Mouse (Mus musculus): Measurements from ENCODE around the gene Hist1h2af. TPM values are rescaled to one million over a fixed set of nuclear protein-coding genes. Genes with fewer than 3 reads are reported as not detected.
A peak's percentile ranks its signal among the peaks of the same experiment; 100 is the strongest.
"Not testable (repeated sequence)": the region's sequence is repeated elsewhere in the genome, so short reads cannot be mapped to it uniquely, and the experiment has no call there.

Gene Hist1h2af
- total RNA-seq, 2 experiments from 2014 or later: 3.0 TPM; not detected in 1

DNA sequence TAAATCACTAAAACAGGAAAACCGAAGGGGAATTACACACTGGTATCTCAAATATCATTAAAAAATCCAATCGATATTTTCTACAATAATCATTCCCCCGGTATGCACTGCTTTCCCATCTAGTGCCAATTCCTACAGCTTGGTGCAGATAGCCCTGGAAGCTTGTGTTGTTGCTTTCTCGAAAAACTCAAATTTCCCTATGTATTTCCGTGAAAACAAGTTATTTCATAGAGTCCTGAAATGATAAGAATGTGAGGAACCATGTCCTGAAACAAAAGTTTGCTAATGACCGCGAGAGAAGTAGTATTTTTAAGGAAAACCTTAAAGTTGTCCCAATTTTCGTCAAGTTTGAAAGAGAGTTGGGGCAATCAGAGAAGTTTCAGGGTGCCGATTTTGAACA, 20.7 kb downstream of the Hist1h2af start:
- no peak for DNase-seq (ENCODE audit: low spot score in 2 of 2)

- DNase-seq (ENCODE audit: low spot score in 2 of 2): peak; percentile 73 to 90
Measured at GRCm38 (mm10) chr13:23554925-23555838, 21.5 kb downstream of the Hist1h2af start.

DNA sequence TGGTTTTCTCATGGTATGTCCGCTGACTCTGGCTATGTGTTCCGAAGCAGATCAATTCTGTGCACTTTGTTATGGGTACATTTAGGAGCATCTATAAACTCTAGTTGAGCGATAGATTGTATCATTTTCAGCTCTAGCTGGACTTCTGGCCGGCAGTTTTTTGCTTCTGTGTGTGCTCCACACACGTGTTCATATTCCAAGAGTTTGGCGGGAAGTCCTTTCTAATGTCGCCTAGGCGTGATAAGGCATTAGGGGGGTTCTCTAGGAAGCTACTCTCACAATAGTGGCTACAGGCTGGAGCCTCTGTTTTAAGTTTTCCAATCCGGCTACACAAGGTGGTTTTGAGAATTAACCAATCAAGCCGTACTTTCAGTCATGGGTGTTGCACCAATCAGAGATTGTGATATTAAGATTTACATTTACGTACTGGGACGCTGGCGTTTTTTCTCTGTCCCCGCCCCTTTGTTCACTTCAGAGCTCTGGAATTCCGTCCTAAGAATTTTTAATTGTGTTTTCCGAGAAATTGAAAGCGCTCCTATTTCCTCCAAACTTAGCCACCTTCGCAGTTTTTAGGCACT, 22.2 kb downstream of the Hist1h2af start:
- DNase-seq (ENCODE audit: low spot score in 2 of 2): peak; percentile 73 to 90

DNA sequence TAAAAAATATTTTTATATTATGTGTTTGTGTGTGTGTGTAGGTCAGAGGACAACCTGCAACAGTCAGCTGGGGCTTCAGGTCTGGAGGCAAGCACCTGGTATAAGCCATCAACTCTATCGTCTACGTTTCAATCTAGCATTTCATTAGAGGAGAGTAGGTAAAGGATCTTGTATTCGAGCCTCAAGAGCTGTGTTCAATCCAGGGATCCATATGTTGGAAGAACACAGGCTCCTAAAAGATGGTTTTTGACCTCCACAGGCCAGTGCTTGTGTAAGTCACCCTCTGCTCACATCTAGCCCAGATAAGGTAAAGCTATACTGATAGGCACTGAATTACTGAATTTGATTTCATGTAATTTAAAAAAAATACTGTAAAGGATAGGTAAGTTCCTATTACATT, 23.2 kb downstream of the Hist1h2af start:
- no peak for DNase-seq (ENCODE audit: low spot score in 2 of 2)

- not testable (repeated sequence) for DNase-seq (ENCODE audit: low spot score in 2 of 2)
Measured at GRCm38 (mm10) chr13:23560699-23561098, 27.0 kb downstream of the Hist1h2af start.

DNA sequence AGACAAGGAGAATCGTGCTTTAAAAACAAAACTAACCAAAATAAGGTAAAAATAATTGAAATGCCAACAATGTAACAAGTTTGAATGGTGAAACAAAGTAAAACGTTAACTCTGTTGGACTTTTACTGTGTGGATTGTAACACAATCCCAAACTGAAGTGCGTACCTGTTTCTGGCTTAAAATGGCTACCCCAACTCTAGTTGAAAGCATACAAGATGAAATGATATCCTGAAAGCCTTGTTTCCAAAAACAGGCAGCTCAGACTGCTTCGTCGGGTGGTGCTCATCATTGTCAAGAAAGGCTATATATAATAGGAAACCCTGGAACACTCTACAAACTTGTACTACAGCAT, 27.8 kb downstream of the Hist1h2af start:
- not testable (repeated sequence) for DNase-seq (ENCODE audit: low spot score in 2 of 2)

GRCm38 (mm10) chr13:23561883-23562659, 28.4 kb downstream of the Hist1h2af start, which contains the start of gene Hist1h3e:
Hist1h3e (minus strand) TSS chr13:23562369.
- peak; percentile 92 to 97 for DNase-seq (ENCODE audit: low spot score in 2 of 2)

DNA sequence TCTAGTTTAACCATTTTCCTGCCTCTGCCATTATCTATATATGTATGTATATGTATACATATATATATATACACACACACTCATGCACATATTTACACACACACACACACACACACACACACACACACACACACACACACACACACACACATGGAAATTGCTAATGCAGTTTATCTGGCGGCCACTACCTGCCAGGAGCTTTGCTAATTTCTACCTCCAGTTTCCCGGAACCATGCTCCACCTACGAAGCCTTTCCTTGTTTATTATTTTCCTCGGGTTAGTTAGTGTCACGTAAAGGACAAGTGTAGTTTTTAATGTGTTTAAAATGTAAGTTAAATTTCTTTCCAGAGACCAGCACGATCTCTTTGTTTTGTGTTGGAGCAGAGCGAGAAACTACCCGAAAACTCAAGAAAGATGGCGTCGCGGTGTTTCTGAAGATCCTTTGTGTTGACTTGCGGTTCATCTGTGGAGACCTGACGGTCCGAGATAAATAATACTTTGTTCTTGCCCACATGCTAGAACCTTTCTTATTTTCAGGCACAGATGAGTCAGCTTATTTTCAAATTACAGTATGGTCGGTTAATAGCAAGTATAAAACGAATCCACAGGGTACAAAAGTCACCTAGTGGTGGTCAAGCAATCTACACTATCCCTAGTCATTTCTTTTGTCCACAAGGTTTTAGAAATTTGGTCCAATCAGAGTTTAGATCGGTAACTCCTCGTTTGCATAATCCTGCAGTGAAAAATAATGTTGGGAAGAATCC, 29.2 kb downstream of the Hist1h2af start:
- DNase-seq (ENCODE audit: low spot score in 2 of 2): peak in 1 of 2 experiments; percentile 66

DNA sequence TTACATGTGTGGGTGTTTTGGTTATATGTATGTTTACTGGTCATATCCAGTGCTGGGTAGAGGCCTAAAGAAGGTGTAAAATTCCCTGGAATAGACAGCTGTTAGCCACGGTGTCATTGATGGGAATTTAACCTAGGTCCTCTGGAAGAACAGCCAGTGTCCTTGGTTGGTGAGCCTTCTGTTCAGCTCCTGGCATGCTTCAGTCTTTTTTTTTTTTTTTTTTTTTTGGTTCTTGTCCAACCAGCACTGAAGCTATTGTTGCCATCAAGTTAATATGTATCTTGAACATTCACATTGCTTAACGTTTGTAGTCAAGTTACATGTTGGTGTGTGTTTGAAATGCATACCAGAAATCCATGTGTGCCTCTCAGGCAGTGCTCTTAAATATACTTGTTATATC, 30.8 kb downstream of the Hist1h2af start:
- DNase-seq (ENCODE audit: low spot score in 2 of 2): no peak

DNA sequence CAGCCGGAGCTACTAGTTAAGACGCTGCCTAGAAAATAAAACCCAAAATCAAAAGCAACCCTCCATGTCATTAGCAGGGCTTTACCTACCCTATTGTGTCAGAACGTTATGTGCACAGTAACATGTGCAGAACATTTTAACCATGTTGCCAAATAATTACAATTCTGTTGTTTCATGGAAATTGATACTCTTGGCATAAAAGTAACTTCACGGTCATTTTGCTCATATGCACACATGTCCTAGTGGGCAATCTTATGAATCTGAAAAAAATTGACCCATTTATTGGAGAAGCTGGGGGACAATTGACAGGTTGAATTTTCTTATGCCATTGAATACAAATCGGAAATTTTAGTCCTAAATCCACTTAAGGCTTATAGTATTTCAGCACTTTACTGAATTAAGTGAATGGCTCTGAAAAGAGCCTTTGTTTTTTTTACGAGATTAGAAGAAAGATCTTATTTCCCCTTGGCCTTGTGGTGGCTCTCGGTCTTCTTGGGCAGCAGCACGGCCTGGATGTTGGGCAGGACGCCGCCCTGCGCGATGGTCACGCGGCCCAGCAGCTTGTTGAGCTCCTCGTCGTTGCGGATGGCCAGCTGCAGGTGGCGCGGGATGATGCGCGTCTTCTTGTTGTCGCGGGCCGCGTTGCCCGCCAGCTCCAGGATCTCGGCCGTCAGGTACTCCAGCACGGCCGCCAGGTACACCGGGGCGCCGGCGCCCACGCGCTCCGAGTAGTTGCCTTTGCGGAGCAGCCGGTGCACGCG, 36.7 kb downstream of the Hist1h2af start:
- not testable (repeated sequence) for DNase-seq (ENCODE audit: low spot score in 2 of 2)

DNA sequence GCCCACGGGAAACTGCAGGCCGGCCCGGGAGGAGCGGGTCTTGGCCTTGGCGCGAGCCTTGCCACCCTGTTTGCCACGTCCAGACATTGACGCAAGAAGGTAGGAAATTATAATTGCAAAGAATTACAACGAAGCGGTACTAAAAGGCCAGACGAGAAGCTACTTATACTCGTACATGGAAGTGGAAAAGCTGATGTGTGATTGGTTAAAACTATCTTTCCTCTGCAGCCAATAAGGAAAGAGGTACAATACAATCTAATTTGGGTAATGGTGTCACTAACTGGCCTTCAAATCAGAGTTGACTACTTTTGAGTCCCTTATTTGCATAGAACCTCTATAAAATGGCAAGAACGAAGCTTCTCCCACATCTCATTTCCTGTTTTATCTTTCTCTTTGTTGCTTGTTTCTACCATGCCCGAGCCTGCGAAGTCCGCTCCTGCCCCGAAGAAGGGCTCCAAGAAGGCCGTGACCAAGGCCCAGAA, 37.4 kb downstream of the Hist1h2af start, which contains the start of the genes Hist1h2ae and Hist1h2bg:
Hist1h2ae (minus strand) TSS at position 199 of the 482 bp plus-strand sequence.
Hist1h2bg (plus strand) TSS at position 375 of the 482 bp plus-strand sequence.
- peak; percentile 78 to 88 for DNase-seq (ENCODE audit: low spot score in 2 of 2)

- not testable (repeated sequence) for DNase-seq (ENCODE audit: low spot score in 2 of 2)
Measured at GRCm38 (mm10) chr13:23571504-23572217, 38.0 kb downstream of the Hist1h2af start.

DNA sequence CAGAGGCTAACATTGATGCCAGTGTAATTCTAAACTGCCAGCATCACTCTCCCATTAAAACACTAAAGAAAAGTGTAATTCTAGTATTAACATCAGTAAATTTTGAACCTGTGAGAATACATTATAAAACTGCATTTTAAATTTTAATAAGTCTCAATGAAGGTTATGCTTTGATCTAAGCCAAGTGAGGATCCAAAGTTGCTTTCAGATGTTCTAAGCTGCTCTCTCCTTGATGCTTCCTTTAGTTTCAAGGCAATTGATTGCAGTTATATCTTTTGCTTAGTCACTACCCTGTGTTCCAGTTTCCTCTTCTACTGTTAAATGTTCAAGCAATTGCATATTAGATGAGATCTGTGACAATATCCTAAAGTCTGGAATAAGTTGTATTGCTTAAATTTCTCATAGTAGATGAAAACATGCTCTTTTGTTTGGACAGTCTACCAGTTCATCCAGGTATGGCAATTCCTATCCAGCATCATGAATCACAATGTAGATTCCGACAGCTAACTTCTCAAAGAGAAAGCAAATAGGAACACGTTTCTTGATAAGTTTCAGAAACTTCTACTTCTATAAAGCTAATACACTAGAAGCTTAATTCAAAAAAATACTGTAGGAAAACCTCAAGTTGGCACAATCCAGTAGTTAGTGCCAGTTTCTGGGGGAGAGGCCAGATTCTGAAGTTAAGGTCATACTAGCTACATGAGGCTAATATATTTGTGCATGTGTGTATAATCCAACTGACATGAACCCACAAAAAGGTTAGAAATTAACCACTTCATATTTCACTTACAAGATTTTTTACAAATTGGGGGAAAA, 38.7 kb downstream of the Hist1h2af start:
- DNase-seq (ENCODE audit: low spot score in 2 of 2): no peak

DNA sequence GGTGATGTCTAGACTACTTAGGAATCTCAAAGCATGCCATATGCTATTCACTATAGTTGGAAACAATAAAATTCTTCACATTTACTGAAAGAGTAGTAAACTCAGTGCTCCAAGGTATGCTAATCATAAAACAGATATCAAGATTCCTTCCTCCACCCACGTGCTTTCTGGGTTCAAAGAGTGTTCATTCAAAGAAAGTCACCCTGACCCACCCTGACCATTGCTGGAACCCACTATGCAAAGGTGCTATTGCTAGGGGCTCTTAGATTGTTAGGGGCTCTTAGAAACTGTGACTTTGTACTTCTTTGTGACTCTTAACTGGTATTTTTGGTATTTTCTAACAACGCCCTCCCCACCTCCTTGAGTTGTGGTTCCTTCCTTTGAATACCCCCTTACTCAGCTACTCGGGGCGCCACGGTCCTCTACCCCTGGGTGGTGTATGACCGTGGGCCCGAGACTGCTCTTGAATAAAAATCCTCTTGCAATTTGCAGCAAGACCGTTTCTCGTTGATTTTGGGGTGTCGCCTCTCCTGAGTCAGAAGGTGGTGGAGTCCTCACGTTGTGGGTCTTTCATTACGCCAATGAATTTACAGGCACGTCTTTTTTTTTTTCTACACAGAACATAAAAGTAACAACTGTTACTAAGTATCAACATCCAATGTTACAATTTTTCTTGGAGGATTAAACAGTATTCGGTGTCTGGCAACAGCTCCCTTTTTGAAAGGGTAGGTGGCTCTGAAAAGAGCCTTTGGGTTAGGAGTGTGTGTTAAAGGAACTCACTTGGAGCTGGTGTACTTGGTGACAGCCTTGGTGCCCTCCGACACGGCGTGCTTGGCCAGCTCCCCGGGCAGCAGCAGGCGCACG, 39.6 kb downstream of the Hist1h2af start:
- DNase-seq (ENCODE audit: low spot score in 2 of 2): not testable (repeated sequence)

- peak; percentile 90 to 97 for DNase-seq (ENCODE audit: low spot score in 2 of 2)
Measured at GRCm38 (mm10) chr13:23573898-23574524, 40.3 kb downstream of the Hist1h2af start, which contains the start of the genes Hist1h2bf and Hist1h2ad. Hist1h2bf (minus strand) TSS chr13:23574196. Hist1h2ad (plus strand) TSS chr13:23574381.

DNA sequence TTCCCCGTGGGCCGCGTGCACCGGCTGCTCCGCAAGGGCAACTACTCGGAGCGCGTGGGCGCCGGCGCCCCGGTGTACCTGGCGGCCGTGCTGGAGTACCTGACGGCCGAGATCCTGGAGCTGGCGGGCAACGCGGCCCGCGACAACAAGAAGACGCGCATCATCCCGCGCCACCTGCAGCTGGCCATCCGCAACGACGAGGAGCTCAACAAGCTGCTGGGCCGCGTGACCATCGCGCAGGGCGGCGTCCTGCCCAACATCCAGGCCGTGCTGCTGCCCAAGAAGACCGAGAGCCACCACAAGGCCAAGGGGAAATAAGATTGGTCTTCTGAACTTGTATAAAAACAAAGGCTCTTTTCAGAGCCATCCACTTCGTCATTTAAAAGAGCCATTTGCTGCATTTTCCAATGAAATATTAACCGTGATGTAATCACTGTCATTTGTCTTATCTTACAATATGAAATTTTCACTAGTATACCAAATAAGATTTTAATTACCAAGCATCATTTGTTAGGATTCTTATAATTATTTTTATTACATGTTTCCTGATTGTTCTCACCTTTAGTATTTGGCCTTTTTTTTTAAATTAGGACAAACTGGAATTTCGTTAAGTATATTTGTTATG, 41.0 kb downstream of the Hist1h2af start:
- DNase-seq (ENCODE audit: low spot score in 2 of 2): not testable (repeated sequence)

All from layer of hippocampus, adult 18-20 months (tissue).